Mouse (Mus musculus) brain, embryonic 14.5 days (tissue): Measurements from ENCODE around the gene Zp1. TPM values are rescaled to one million over a fixed set of nuclear protein-coding genes. Genes with fewer than 3 reads are reported as not detected.

Experiments
- DNase-seq: peaks from one replicate; pipeline ENCODE4 v3.0.0-alpha.2; 2011; ENCODE audit warnings: low read depth
- CTCF ChIP-seq: fragments of 200-500 bp; IDR thresholded peaks from 2 replicates; pipeline ENCODE4 v1.5.1; 2012; ENCODE audit warnings: inconsistent platforms, mild to moderate bottlenecking, moderate library complexity, borderline replicate concordance; ENCODE audit not compliant: insufficient read depth, insufficient read length; ENCODE audit errors: extremely low read depth
- POLR2A ChIP-seq: fragments of 200-500 bp; IDR thresholded peaks from 2 replicates; pipeline ENCODE4 v1.6.1; 2012; ENCODE audit warnings: mild to moderate bottlenecking, inconsistent platforms, borderline replicate concordance; ENCODE audit not compliant: poor library complexity, insufficient read depth, insufficient read length, severe bottlenecking; ENCODE audit errors: extremely low read depth
- polyA plus RNA-seq: library from polyadenylated mRNA; depleted of rRNA; stranded (reverse); fragments of >200 nt; gene quantifications from 2 replicates; pipeline ENCODE4 v1.2.3, GENCODE M21; 2012

The Zp1 gene
- polyA plus RNA-seq, 1 experiment, result 0.16 TPM

- no peak for DNase-seq
- TF ChIP-seq CTCF (no peak), POLR2A (no peak)
Observed at GRCm38 (mm10) chr19:10897491-10897890, 22.9 kb downstream of the Zp1 start.

GRCm38 (mm10) chr19:10896849-10897248 is 23.6 kb downstream of the Zp1 start:
- no peak for TF ChIP-seq CTCF
- no peak for TF ChIP-seq POLR2A
- DNase-seq, result no peak

GRCm38 (mm10) chr19:10895708-10896107 is 24.7 kb downstream of the Zp1 start:
- TF ChIP-seq CTCF (no peak), POLR2A (no peak)
- no peak for DNase-seq

- TF ChIP-seq CTCF (no peak), POLR2A (peak; percentile 82; the same call in 1 of the 2 replicates)
Observed at GRCm38 (mm10) chr19:10895016-10895528, 25.4 kb downstream of the Zp1 start, which contains the start of gene Prpf19. Gene Prpf19, plus strand, starts transcription at chr19:10895231.

GRCm38 (mm10) chr19:10892201-10892600 is 28.2 kb downstream of the Zp1 start:
- no peak for TF ChIP-seq CTCF
- TF ChIP-seq POLR2A, result no peak
- no peak for DNase-seq

More at GRCm38 (mm10) chr19:10895016-10895528, 25.4 kb downstream of the Zp1 start, which contains the start of gene Prpf19:
- peak; percentile 100 for DNase-seq

GRCm38 (mm10) chr19:10881426-10882154 is 38.8 kb downstream of the Zp1 start, which contains the start of gene Tmem109:
Gene Tmem109, minus strand, starts transcription at chr19:10882001.
- peak; percentile 99 for DNase-seq
- peak; percentile 36; the same call in 1 of the 2 replicates for TF ChIP-seq CTCF
- peak; percentile 26; the same call in 1 of the 2 replicates for TF ChIP-seq POLR2A

GRCm38 (mm10) chr19:10880975-10881425 is 39.4 kb downstream of the Zp1 start:
- TF ChIP-seq POLR2A (no peak), CTCF (no peak)
- no peak for DNase-seq

- TF ChIP-seq POLR2A (no peak), CTCF (peak; percentile 19; the same call in 1 of the 2 replicates)
- DNase-seq, result peak; percentile 28
Observed at GRCm38 (mm10) chr19:10880085-10880974, 40.1 kb downstream of the Zp1 start.

- TF ChIP-seq POLR2A, result no peak
- TF ChIP-seq CTCF, result no peak
- no peak for DNase-seq
Observed at GRCm38 (mm10) chr19:10878201-10878837, 42.1 kb downstream of the Zp1 start.

- no peak for DNase-seq
- TF ChIP-seq POLR2A, result no peak
- no peak for TF ChIP-seq CTCF
Observed at GRCm38 (mm10) chr19:10871328-10871961, 49.0 kb downstream of the Zp1 start.

GRCm38 (mm10) chr19:10870676-10871075 is 49.8 kb downstream of the Zp1 start:
- no peak for TF ChIP-seq CTCF
- TF ChIP-seq POLR2A, result no peak
- DNase-seq, result no peak
